Mouse (Mus musculus) cortical plate, adult 2 months (tissue): ENCODE results near the gene Pp2d1.

ENCODE experiments used
- CTCF ChIP-seq: fragments of 200-500 bp; IDR thresholded peaks from 2 replicates; pipeline ENCODE4 v1.5.1; 2011; ENCODE audit warnings: mild to moderate bottlenecking, control low read depth, low read length; ENCODE audit not compliant: insufficient read depth; ENCODE audit errors: extremely low read depth
- POLR2A ChIP-seq: fragments of 200-500 bp; IDR thresholded peaks from 2 replicates; pipeline ENCODE4 v1.6.1; 2011; ENCODE audit warnings: mild to moderate bottlenecking, low read length, control low read depth; ENCODE audit not compliant: insufficient read depth; ENCODE audit errors: extremely low read depth

- TF ChIP-seq CTCF (no peak), POLR2A (no peak)
Measured at GRCm38 (mm10) chr17:53489007-53489378, 50.3 kb downstream of the Pp2d1 start.
